Mouse (Mus musculus) neural tube, embryonic 14.5 days (tissue): ENCODE results near the gene Adgrb3. TPM values are rescaled to one million over a fixed set of nuclear protein-coding genes. Genes with fewer than 3 reads are reported as not detected.

Source experiments
- ATAC-seq: fragments of 200-750 bp; cut with Nextera tagmentation; 2 replicates; pipeline ENCODE4 v1.8.0; 2017; ENCODE audit warnings: low read depth, mild to moderate bottlenecking, moderate TSS enrichment, moderate library complexity
- H3K27ac ChIP-seq: fragments of 300-500 bp; sonication (generic); 2 replicates; pipeline ENCODE4 v1.5.1; 2014; ENCODE audit warnings: low read depth, mild to moderate bottlenecking, control low read depth, low read length, moderate library complexity, mixed read lengths
- H3K27me3 ChIP-seq: fragments of 300-500 bp; sonication (generic); 2 replicates; pipeline ENCODE4 v1.6.1; 2014; ENCODE audit warnings: low read length; ENCODE audit not compliant: control insufficient read depth, insufficient read depth
- H3K36me3 ChIP-seq: fragments of 300-500 bp; sonication (generic); 2 replicates; pipeline ENCODE4 v1.6.1; 2014; ENCODE audit warnings: low read length, mixed read lengths; ENCODE audit not compliant: control insufficient read depth, insufficient read depth
- H3K4me1 ChIP-seq: fragments of 300-500 bp; sonication (generic); 2 replicates; pipeline ENCODE4 v1.6.1; 2014; ENCODE audit warnings: low read length; ENCODE audit not compliant: control insufficient read depth, insufficient read depth
- H3K4me2 ChIP-seq: fragments of 300-500 bp; sonication (generic); 2 replicates; pipeline ENCODE4 v1.6.1; 2014; ENCODE audit warnings: mild to moderate bottlenecking, low read depth, low read length, control low read depth
- H3K4me3 ChIP-seq: fragments of 300-500 bp; sonication (generic); 2 replicates; pipeline ENCODE4 v1.5.1; 2014; ENCODE audit warnings: low read depth, low read length, control low read depth, mixed read lengths
- H3K9ac ChIP-seq: fragments of 300-500 bp; sonication (generic); replicated peaks from 2 replicates; pipeline ENCODE4 v1.6.1; 2014; ENCODE audit warnings: low read depth, mild to moderate bottlenecking, control low read depth, low read length, mixed read lengths
- H3K9me3 ChIP-seq: fragments of 300-500 bp; sonication (generic); 2 replicates; pipeline ENCODE4 v1.6.1; 2016; ENCODE audit warnings: low read length; ENCODE audit not compliant: control insufficient read depth
- WGBS: fragments of 180-500 bp; shearing (Covaris S2); extraction: QIAGEN DNeasy Blood & Tissue Kit; methylation state at CpG from one replicate; pipeline ENCODE4 v1.1.7; 2014; 5-methylcytosine and 5-hydroxymethylcytosine counted together
- polyA plus RNA-seq: library from polyadenylated mRNA; unstranded; fragments of >200 nt; fragmentation: Nextera tagmentation; extraction: Ambion mirVana; gene quantifications from 2 replicates; pipeline ENCODE4 v1.2.1, GENCODE M21; 2014

Gene Adgrb3
- polyA plus RNA-seq, 1 experiment from 2014 or later = 71.2 TPM

DNA sequence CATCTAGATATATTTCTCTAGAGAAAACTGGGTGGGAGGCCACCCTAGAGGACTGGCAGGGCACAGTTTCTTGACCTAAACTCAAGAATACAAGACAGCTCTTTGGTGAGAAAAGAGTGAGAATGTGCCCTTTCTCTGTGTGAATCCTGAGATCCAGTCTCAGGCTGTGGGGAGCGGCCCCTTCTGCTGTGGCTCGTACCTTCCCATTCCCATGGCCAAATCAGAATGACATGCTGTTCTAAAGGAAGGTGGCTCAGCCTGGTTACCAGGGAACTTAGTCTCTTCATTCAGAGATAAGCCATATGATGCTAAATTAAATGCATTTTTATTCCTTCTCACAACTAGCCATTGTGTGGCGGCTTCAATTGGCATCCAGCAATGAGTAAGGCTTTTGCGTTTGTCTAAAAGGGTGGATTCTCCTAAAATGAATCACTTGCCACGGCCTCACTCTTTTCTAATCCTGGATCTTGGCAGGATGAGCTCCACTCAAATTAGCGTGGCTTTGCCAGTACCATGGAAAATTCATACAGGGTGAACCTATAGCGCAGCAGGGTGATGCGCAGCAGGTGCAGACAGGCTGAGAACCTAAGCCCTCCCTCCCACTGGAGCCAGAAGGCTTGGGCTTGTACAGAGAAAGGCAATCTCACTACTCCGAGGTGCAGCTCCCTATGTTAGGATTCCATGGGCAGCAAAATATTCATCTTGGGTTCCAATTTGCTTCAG lies 649.5 kb downstream of the Adgrb3 start:
- H3K4me2 ChIP-seq = no peak overlapping the region
- 52% methylated on average over 9 of the region's 9 CpGs for WGBS

GRCm38 (mm10) chr1:25178347-25179130 lies 651.0 kb downstream of the Adgrb3 start:
- 47% methylated on average over 21 of the region's 21 CpGs for WGBS
- Histone ChIP-seq H3K4me1 (peaks cover 4% of the 10 kb centered on the region; the same call in 1 of the 2 replicates), H3K4me2 (no peak overlapping the region), H3K4me3 (no peak overlapping the region), H3K27me3 (no peaks in the 10 kb centered on the region), H3K36me3 (no peaks in the 10 kb centered on the region), H3K9ac (no peak overlapping the region), H3K9me3 (no peaks in the 10 kb centered on the region), H3K27ac (no peak overlapping the region)
- no peak for ATAC-seq

More for the DNA sequence above, 649.5 kb downstream of the Adgrb3 start:
- Histone ChIP-seq H3K9me3 (no peaks in the 10 kb centered on the region), H3K27me3 (no peaks in the 10 kb centered on the region), H3K4me1 (peaks cover 4% of the 10 kb centered on the region; the same call in 1 of the 2 replicates), H3K4me3 (no peak overlapping the region), H3K27ac (peak overlapping the region; percentile 2; the same call in 1 of the 2 replicates), H3K36me3 (no peaks in the 10 kb centered on the region), H3K9ac (no peak overlapping the region)
- peak; percentile 53; the same call in 1 of the 2 replicates for ATAC-seq

DNA sequence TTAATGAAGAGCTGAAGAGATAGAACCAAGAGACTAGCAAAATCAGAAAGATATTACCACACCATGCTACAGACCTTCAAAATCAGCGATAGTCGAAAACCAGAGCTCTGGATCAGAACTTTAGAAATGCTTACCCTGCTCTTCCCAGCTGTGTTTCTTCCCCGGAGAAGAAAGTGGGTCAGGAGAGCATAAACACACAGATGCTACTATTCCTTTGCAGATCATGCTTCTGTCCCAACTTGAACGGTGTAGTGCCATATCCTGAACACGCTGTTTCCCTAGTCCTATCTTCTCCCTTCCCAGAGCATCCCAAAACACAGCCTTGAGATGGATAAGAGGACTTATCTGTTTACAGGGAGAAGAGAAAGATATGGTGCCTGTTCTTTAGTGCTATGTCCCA lies 662.4 kb downstream of the Adgrb3 start:
- no peak overlapping the region for H3K27ac ChIP-seq
- H3K36me3 ChIP-seq = no peaks in the 10 kb centered on the region
- H3K4me2 ChIP-seq = no peak overlapping the region
- no peaks in the 10 kb centered on the region for H3K9me3 ChIP-seq
- no peaks in the 10 kb centered on the region for H3K4me1 ChIP-seq
- 96% methylated on average over 5 of the region's 5 CpGs for WGBS
- no peak for ATAC-seq
- no peak overlapping the region for H3K9ac ChIP-seq
- no peaks in the 10 kb centered on the region for H3K27me3 ChIP-seq
- H3K4me3 ChIP-seq = no peak overlapping the region

GRCm38 (mm10) chr1:25166036-25166796 lies 663.3 kb downstream of the Adgrb3 start:
- H3K27ac ChIP-seq = peak overlapping the region; percentile 18; the same call in 1 of the 2 replicates
- H3K4me2 ChIP-seq = no peak overlapping the region
- H3K36me3 ChIP-seq = no peaks in the 10 kb centered on the region
- no peaks in the 10 kb centered on the region for H3K9me3 ChIP-seq
- no peak overlapping the region for H3K9ac ChIP-seq
- no peaks in the 10 kb centered on the region for H3K4me1 ChIP-seq
- H3K4me3 ChIP-seq = no peak overlapping the region
- 37% methylated on average over 11 of the region's 11 CpGs for WGBS
- H3K27me3 ChIP-seq = no peaks in the 10 kb centered on the region
- ATAC-seq = peak; percentile 83

DNA sequence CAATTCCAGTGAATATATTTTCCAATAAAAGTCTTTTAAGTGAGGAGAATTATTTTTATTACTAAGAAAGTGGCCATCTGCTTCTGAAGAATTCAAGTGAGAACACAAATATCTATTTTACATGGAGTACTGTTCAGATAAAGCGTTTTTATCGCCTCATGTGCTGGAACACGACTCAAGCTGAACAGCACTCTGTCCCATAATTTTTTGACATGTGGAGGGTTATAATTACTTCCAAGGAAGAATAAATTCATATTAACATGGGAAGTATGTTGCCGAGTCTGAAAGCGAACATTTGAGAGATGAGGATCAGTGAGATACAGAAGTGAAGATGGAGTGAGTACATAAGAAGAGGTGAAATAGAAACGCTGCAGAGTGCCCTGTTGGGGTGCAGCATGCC lies 665.9 kb downstream of the Adgrb3 start:
- ATAC-seq = no peak
- Histone ChIP-seq H3K27ac (no peak overlapping the region), H3K4me1 (no peaks in the 10 kb centered on the region), H3K9ac (no peak overlapping the region), H3K9me3 (no peaks in the 10 kb centered on the region), H3K27me3 (no peaks in the 10 kb centered on the region), H3K4me2 (no peak overlapping the region), H3K36me3 (no peaks in the 10 kb centered on the region), H3K4me3 (no peak overlapping the region)
- 81% methylated on average over 6 of the region's 6 CpGs for WGBS

- Histone ChIP-seq H3K27ac (no peak overlapping the region), H3K27me3 (no peaks in the 10 kb centered on the region), H3K9me3 (no peaks in the 10 kb centered on the region), H3K9ac (no peak overlapping the region), H3K36me3 (no peaks in the 10 kb centered on the region), H3K4me3 (no peak overlapping the region), H3K4me1 (no peaks in the 10 kb centered on the region), H3K4me2 (no peak overlapping the region)
- WGBS = 83% methylated on average over 3 of the region's 3 CpGs
- ATAC-seq = no peak
Measured at GRCm38 (mm10) chr1:25146206-25146605, 683.3 kb downstream of the Adgrb3 start.

- no peak overlapping the region for H3K4me2 ChIP-seq
- H3K36me3 ChIP-seq = no peaks in the 10 kb centered on the region
- H3K27ac ChIP-seq = no peak overlapping the region
- no peaks in the 10 kb centered on the region for H3K9me3 ChIP-seq
- no peaks in the 10 kb centered on the region for H3K27me3 ChIP-seq
- 67% methylated on average over 4 of the region's 4 CpGs for WGBS
- H3K4me3 ChIP-seq = no peak overlapping the region
- no peak for ATAC-seq
- H3K4me1 ChIP-seq = no peaks in the 10 kb centered on the region
- H3K9ac ChIP-seq = no peak overlapping the region
Measured at GRCm38 (mm10) chr1:25132150-25132824, 697.2 kb downstream of the Adgrb3 start.

DNA sequence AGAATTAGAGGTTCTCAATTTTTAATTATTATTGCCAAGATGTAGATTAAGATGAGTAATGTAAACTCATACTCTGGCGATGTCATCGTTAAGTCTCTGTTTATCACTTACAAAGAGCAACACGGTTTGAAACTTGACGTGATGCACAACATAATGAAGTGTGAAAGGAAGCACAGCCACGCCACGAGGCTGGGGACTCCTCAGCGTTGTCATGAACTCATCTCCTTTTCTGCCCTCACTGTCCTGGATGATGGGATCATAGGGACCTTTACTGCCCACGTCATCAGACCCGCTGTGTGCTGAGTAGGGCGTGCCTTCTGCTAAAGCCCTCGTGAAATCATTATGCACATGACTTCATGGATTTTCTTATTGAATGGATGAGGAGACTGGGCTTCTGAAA lies 714.0 kb downstream of the Adgrb3 start:
- Histone ChIP-seq H3K27ac (no peak overlapping the region), H3K4me2 (no peak overlapping the region), H3K4me1 (no peaks in the 10 kb centered on the region), H3K4me3 (no peak overlapping the region), H3K27me3 (no peaks in the 10 kb centered on the region), H3K9ac (no peak overlapping the region), H3K36me3 (no peaks in the 10 kb centered on the region), H3K9me3 (no peaks in the 10 kb centered on the region)
- no peak for ATAC-seq
- WGBS = 86% methylated on average over 11 of the region's 11 CpGs
